Mouse (Mus musculus): ENCODE measurements at regions not wholly inside any gene's neighbourhood (a gene's known extent, or its start where the extent isn't known, plus 50 kb on each side); places are given as distances from the start of the nearest gene placed in this dataset.
"Not testable (repeated sequence)": the region's sequence is repeated elsewhere in the genome, so short reads cannot be mapped to it uniquely, and the experiment has no call there.

DNA sequence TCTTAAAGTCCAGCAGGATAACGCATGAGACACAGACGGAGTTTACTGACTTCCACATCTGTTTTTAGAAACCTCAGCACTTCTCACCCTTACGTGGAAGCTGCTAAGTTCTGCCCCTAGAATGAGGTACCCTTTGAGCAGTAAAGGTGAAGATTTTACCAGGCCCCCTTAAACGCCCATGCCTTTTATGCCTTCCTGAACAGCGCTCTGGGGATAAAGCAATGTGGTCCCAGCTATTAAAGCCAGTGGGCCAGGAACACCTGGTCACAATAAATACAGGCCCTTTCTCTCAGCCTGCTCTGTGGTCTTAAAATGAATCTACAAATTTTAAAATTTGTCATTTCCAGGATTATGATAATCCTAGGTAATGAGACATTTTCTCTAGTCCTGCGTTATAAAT is 57.9 kb downstream of the Llph start:
- DNase-seq, result no peak

DNA sequence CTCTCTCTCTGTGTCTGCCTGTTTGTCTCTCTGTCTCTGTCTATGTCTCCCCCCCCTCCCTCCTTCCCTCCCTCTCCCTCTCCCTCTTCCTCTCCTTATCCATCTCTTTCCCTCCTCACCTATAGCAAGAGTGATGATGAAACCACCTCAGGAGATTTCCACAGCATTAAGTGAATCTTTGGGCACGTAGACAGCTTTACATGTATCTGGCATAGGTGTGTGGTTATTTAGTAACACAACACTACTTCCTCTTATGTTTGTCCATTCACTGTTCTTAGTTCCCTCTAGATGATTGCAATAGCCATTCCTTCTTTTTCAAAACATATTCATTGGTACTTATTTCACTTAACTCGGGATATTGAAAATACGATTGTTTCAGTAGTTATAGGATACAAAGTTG is 65.0 kb downstream of the Llph start:
- no peak for DNase-seq

DNA sequence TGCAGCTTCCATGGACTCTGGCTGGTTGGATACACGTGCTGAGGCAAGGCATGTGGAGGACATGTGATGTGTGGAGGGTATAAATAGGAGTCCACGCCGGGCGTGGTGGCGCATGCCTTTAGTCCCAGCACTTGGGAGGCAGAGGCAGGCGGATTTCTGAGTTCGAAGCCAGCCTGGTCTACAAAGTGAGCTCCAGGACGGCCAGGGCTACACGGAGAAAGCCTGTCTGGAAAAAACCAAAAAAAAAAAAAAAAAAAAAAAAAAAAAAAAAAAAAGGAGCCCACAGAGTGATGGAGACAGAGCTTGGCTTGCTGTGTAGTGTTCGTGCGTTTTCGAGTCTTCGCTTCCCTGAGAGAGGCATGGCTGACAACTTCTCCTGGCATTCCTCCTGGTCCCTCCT is 66.5 kb downstream of the Llph start:
- not testable (repeated sequence) for DNase-seq

DNA sequence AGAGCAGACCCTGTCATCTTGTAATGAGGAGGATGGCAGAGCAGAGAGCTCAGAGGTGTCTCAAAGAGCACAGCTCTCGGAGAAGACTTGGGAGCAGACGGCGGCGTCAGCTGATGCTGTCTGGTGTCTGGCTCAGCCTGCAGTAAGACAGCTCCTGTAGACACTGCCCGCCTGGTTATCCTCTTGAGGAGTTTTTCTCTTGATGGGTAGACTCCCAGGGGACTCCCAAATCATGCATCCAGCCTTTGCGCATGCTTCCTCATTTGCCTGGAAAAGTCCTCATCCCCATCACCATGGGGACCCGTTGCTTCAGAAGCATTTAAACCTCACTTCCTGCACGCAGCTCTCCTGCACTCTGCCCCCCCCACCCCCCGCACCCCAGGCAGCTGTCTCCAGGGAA is 67.6 kb downstream of the Llph start:
- DNase-seq, result no peak

GRCm38 (mm10) chr10:120297311-120297710 is 70.4 kb downstream of the Llph start:
- no peak for DNase-seq

DNA sequence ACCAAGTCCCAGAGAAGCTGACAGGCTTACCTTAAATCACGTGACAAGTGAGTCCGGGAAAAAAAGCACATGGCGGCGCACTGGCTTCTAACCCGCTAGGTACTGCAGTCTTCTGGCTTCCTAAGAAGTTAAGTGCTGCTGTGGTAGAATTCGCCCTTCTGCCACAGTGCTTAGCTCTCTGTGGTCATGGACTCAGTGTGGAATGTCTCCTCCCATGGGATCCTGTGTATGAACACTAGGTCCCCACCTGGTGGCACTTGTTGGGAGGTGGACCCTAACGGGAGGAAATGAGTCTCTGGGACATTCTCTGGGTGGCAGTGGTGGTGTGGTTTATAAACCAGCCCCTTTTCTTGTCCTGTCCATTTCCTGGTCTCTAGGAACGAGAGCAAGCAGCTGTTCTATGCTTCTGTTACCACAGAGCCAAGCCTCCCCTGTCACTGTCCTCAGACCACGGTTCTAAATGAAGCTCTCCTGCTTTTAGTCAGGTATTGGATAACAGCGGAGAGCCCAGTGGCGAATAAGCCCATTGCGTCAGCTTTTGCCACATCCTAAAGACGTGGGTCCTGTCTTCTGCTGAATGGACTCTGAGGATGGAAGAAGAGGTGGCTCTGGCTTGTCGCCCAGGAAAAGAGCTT is 71.5 kb downstream of the Llph start:
- no peak for DNase-seq

DNA sequence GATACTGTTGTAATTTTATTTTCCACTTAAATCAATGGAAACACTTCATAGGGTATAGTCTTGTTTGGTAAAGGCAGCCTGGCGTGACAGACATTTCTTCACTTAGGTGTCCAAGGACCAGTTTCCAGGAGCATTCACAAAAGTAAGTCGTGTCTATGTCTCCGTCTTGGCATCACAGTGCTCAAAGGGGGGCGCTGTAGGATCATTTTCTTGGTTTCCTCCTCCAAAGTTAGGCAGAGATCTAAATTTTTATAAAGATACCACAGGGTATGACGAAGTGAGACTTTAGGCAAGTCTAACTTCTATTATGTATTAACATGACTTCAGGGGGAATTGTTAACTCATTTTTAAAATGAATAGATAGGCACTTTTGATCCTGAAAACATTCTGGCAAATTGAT is 79.1 kb downstream of the Llph start:
- DNase-seq, result peak; percentile 82

DNA sequence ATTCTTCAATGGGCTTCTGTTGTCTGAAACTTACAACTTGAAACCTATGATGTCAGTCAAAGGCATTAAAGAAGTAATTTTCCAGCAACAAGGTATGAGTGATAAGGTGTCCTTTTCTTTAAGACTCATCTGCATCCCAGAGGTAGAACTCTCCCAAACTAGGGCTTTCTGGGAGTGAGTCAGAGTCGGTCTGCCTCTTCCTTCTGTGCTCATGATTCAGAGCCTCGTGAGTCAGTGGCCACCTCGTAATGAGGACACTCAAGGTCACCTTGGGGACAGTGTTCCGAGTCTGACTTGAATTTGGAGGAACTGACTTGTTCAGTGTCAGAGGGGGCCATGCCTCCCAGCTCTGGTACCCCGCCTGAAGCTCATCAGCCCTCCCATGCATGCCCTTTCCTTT is 81.8 kb downstream of the Llph start:
- DNase-seq, result peak; percentile 76

Measured in adrenal gland, postnatal 14 days (tissue).